Mouse (Mus musculus) colon, adult 2 months (tissue): ENCODE data around the gene Sgms2. TPM values are rescaled to one million over a fixed set of nuclear protein-coding genes. Genes with fewer than 3 reads are reported as not detected.

ENCODE experiments used
- polyA plus RNA-seq: library from polyadenylated mRNA; depleted of rRNA; stranded (reverse); fragments of >200 nt; gene quantifications from 2 replicates; pipeline ENCODE4 v1.2.3, GENCODE M21; 2012; rRNA removed

Gene Sgms2
- polyA plus RNA-seq = 7.1 and 8.3 TPM in 2 replicates

GRCm38 (mm10) chr3:131491361-131491925 lies at the start of gene Sgms2:
Sgms2 (minus strand) TSS chr3:131491411.

DNA sequence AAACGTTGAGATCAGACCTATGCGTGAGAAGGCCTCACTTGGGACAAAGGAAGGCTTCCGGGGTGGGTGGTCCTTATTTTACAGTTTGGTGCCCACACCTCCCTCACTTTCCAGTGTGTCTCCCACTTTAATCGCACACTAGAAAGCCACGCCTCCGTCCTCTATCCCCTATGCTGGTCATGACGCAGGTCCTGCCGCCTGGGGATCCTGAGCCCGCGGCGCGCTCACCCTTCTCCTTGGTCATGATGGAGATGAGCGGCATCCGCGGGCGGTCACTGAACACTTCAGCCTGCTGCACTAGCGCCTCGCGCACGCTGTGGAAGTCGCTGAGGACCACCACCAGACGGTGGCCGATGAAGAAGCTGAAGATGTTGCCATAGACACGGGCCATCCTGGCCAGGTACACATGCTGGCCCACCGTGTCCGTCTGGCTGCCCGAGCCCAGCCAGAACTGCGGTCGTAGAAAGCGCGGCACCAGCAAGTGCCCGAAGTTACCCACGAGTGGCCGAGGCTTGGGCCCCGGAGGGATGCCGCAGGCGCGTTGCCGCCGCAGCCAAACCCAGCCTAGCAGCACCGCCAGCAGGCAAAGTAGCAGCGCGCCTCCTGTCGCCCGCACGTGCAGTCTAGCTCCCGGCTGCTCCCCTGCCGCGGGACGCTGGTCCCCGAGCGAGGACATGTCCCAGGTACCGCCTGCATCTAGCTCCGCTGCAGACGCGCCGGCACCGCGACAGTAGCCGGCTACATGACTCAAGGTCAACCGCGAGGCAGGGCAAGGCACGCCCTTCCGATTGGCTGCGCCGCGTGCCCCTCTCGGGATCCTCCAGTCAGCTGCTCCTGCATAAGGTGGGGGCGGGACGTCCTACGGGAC lies 188.5 kb downstream of the Sgms2 start, which contains the start of gene Cyp2u1:
Gene Cyp2u1, minus strand, starts transcription at position 776 of the 868 bp plus-strand sequence.

GRCm38 (mm10) chr3:131271559-131272373 lies 219.4 kb downstream of the Sgms2 start, which contains the start of gene Hadh:
Hadh (minus strand) TSS chr3:131272101.

Other genes starting within 250 kb of the Sgms2 start
- gene Hadh, start 219.3 kb downstream of the Sgms2 start, polyA plus RNA-seq = 198 and 220 TPM in 2 replicates
- gene Cyp2u1, start 188.2 kb downstream of the Sgms2 start, polyA plus RNA-seq = 2.1 and 2.3 TPM in 2 replicates
- 73.7 and 77.3 TPM in 2 replicates for gene Papss1, start 73.4 kb upstream of the Sgms2 start, polyA plus RNA-seq